Comparison of ENCODE assay signal across 18 mouse cellular contexts in genomic region chr5:32071824-32072223, GRCm38 (mm10).
DNase-seq lines count a peak whose midpoint lies in the region; ATAC-seq and TF ChIP-seq lines count a peak whose summit lies in the region.
"Had no signal": no experiment of that assay in that cellular context is flagged by ENCODE, and none has a peak within 500 bp of the region (broad histone marks: within the 10 kb centered on the region; RNA-seq: fewer than 3 reads in every experiment).

No protein-coding gene starts in this region.

- no peak overlapping the region for H3K9ac ChIP-seq in midbrain, embryonic 11.5 days (ENCODE audit: low read length)
- no peak overlapping the region for H3K9ac ChIP-seq in midbrain, postnatal 0 days (replicated peaks; ENCODE audit: low read length, poor library complexity, severe bottlenecking)
- H3K9ac ChIP-seq in limb, embryonic 15.5 days, result no peak overlapping the region
- no peak overlapping the region for H3K9ac ChIP-seq in stomach, embryonic 15.5 days
- H3K9ac ChIP-seq: embryonic facial prominence, embryonic 13.5 days; forebrain, embryonic 13.5 days; forebrain, postnatal 0 days; hindbrain, embryonic 13.5 days had no signal

- H3K4me2 ChIP-seq in midbrain, embryonic 11.5 days, result no peak overlapping the region
- H3K4me2 ChIP-seq in midbrain, postnatal 0 days (ENCODE audit: low read depth, low read length, poor library complexity, severe bottlenecking), result no peak overlapping the region
- no peak overlapping the region for H3K4me2 ChIP-seq in limb, embryonic 15.5 days
- H3K4me2 ChIP-seq in stomach, embryonic 15.5 days, result no peak overlapping the region
- H3K4me2 ChIP-seq: embryonic facial prominence, embryonic 13.5 days; forebrain, embryonic 13.5 days; hindbrain, embryonic 13.5 days had no signal

- H3K36me3 ChIP-seq in midbrain, embryonic 11.5 days (ENCODE audit: control insufficient read depth, insufficient read depth, low read length), result no peaks in the 10 kb centered on the region
- H3K36me3 ChIP-seq in midbrain, postnatal 0 days (ENCODE audit: insufficient read depth, low read length), result no peaks in the 10 kb centered on the region
- no peaks in the 10 kb centered on the region for H3K36me3 ChIP-seq in limb, embryonic 15.5 days
- H3K36me3 ChIP-seq in stomach, embryonic 15.5 days, result no peaks in the 10 kb centered on the region
- H3K36me3 ChIP-seq: embryonic facial prominence, embryonic 13.5 days; hindbrain, embryonic 13.5 days had no signal

- H3K4me1 ChIP-seq in midbrain, embryonic 11.5 days (ENCODE audit: control insufficient read depth, insufficient read depth, low read length), result no peaks in the 10 kb centered on the region
- no peaks in the 10 kb centered on the region for H3K4me1 ChIP-seq in midbrain, postnatal 0 days (ENCODE audit: insufficient read depth, low read length)
- H3K4me1 ChIP-seq in limb, embryonic 15.5 days, result peaks cover 12% of the 10 kb centered on the region
- H3K4me1 ChIP-seq in stomach, embryonic 15.5 days, result peaks cover 12% of the 10 kb centered on the region; the same call in 1 of the 2 replicates
- H3K4me1 ChIP-seq: forebrain, embryonic 13.5 days; hindbrain, embryonic 13.5 days had no signal

- TF ChIP-seq CTCF in midbrain, postnatal 0 days (IDR thresholded peaks at IDR 0.05), result no peak

- peak; percentile 74 for DNase-seq in heart, adult 11 months
- no peak for DNase-seq in heart, postnatal 14 days
- DNase-seq in midbrain, embryonic 11.5 days (ENCODE audit: low spot score, missing footprints), result peak; percentile 33
- DNase-seq in midbrain, postnatal 0 days (ENCODE audit: low spot score), result no peak
- DNase-seq in kidney, postnatal 25 days, result no peak
- DNase-seq in natural killer cell, adult 2 months (ENCODE audit: low spot score in 2 of 2), result no peak
- DNase-seq: adrenal gland, adult 8-10 months; cerebellum, adult 11 months; cerebellum, adult 9-10 months; cerebellum, postnatal 25 days; forebrain, postnatal 0 days; heart, postnatal 10 days had no signal

- H3K4me3 ChIP-seq in midbrain, embryonic 11.5 days (ENCODE audit: low read depth, low read length), result no peak overlapping the region
- no peak overlapping the region for H3K4me3 ChIP-seq in midbrain, postnatal 0 days (ENCODE audit: low read depth, low read length)
- H3K4me3 ChIP-seq in limb, embryonic 15.5 days, result no peak overlapping the region
- no peak overlapping the region for H3K4me3 ChIP-seq in stomach, embryonic 15.5 days (replicated peaks)
- H3K4me3 ChIP-seq: embryonic facial prominence, embryonic 13.5 days; forebrain, embryonic 13.5 days; hindbrain, embryonic 13.5 days had no signal

- H3K27ac ChIP-seq in midbrain, embryonic 11.5 days (ENCODE audit: low read depth, low read length), result no peak overlapping the region
- no peak overlapping the region for H3K27ac ChIP-seq in midbrain, postnatal 0 days (ENCODE audit: low read depth, low read length)
- peak overlapping the region; percentile 9; the same call in 1 of the 2 replicates for H3K27ac ChIP-seq in limb, embryonic 15.5 days
- H3K27ac ChIP-seq in stomach, embryonic 15.5 days, result peak overlapping the region; percentile 36; the same call in 1 of the 2 replicates
- H3K27ac ChIP-seq: forebrain, embryonic 13.5 days; hindbrain, embryonic 13.5 days; hindbrain, postnatal 0 days had no signal

- intact Hi-C loops in heart, postnatal 14 days (cut with DNase I), result loop anchor here (5.0 kb wide), 1 partner anchor 130 kb away; no protein-coding TSS in a partner anchor

- no peak for ATAC-seq in midbrain, embryonic 11.5 days (ENCODE audit: low FRiP score)
- ATAC-seq in midbrain, postnatal 0 days (ENCODE audit: low FRiP score), result no peak
- ATAC-seq in limb, embryonic 15.5 days (ENCODE audit: insufficient number of reproducible peaks, low FRiP score, low TSS enrichment, low read depth), result no peak
- no peak for ATAC-seq in stomach, embryonic 15.5 days (ENCODE audit: insufficient read depth, low FRiP score, low read depth)
- ATAC-seq: forebrain, embryonic 13.5 days; forebrain, postnatal 0 days; hindbrain, postnatal 0 days had no signal

- WGBS in midbrain, embryonic 11.5 days, result 96% methylated on average over 5 of the region's 5 CpGs
- WGBS in midbrain, postnatal 0 days, result 96% methylated on average over 5 of the region's 5 CpGs
- 93% methylated on average over 5 of the region's 5 CpGs for WGBS in limb, embryonic 15.5 days
- 85% methylated on average over 5 of the region's 5 CpGs for WGBS in stomach, embryonic 15.5 days

- no peaks in the 10 kb centered on the region for H3K9me3 ChIP-seq in midbrain, embryonic 11.5 days (ENCODE audit: control insufficient read depth, low read length)
- no peaks in the 10 kb centered on the region for H3K9me3 ChIP-seq in midbrain, postnatal 0 days (ENCODE audit: low read length)
- H3K9me3 ChIP-seq in limb, embryonic 15.5 days, result no peaks in the 10 kb centered on the region
- no peaks in the 10 kb centered on the region for H3K9me3 ChIP-seq in stomach, embryonic 15.5 days
- H3K9me3 ChIP-seq: embryonic facial prominence, embryonic 13.5 days; forebrain, embryonic 13.5 days; hindbrain, embryonic 13.5 days had no signal

- no peaks in the 10 kb centered on the region for H3K27me3 ChIP-seq in midbrain, embryonic 11.5 days (ENCODE audit: control insufficient read depth, insufficient read depth, low read length)
- H3K27me3 ChIP-seq in midbrain, postnatal 0 days (ENCODE audit: insufficient read depth, low read length), result no peaks in the 10 kb centered on the region
- H3K27me3 ChIP-seq in limb, embryonic 15.5 days, result no peaks in the 10 kb centered on the region
- H3K27me3 ChIP-seq in stomach, embryonic 15.5 days (replicated peaks), result no peaks in the 10 kb centered on the region
- H3K27me3 ChIP-seq: embryonic facial prominence, embryonic 13.5 days; forebrain, embryonic 13.5 days; hindbrain, embryonic 13.5 days had no signal

Comparison
In these comparisons a context has a peak if more than half of its experiments do, and no peak if none do; other contexts are left out.
1. DNase-seq: peak in heart, adult 11 months (single experiment) and midbrain, embryonic 11.5 days (single experiment); none in heart, postnatal 14 days (0 of 2), midbrain, postnatal 0 days (single experiment), kidney, postnatal 25 days (0 of 2) and natural killer cell, adult 2 months (0 of 2).
2. H3K27ac ChIP-seq: peak in limb, embryonic 15.5 days (single experiment) and stomach, embryonic 15.5 days (single experiment); none in midbrain, embryonic 11.5 days (single experiment) and midbrain, postnatal 0 days (single experiment).